Comparison of ENCODE assay signal across 24 mouse cellular contexts in the genomic region with DNA sequence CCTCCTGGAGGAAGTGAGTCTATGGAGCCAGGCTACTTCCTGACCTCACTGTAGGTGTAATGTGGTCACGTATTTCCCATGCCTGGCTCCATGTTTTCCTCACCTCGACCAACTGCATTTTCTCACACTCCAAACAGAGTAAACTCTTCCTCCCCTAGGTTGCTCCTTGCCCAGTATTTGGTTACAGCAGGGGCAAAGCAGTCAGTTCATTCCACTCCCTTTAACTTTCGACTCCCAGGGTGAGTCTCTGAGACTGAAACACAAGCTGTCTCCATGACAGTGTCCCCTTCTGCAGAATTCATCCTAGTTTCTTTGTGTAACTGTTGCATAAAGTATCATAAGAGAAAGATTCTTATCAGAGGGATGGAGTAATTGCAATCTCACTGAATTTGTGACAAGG.
"Had no signal": no experiment of that assay in that cellular context is flagged by ENCODE, and none has a peak within 500 bp of the region (broad histone marks: within the 10 kb centered on the region; RNA-seq: fewer than 3 reads in every experiment).

No protein-coding gene starts in this region.

- DNase-seq: gastrocnemius, postnatal 10 days; heart, adult 18-20 months; heart, postnatal 10 days; heart, postnatal 4 days; kidney, adult 8-10 months; kidney, postnatal 36 days; liver; liver, embryonic 13.5 days had no signal

- H3K4me2 ChIP-seq: heart, embryonic 12.5 days; hindbrain, embryonic 12.5 days; hindbrain, embryonic 14.5 days; intestine, embryonic 15.5 days; limb, embryonic 12.5 days; liver, embryonic 11.5 days; liver, embryonic 13.5 days; liver, embryonic 15.5 days had no signal

- H3K27me3 ChIP-seq: heart, embryonic 12.5 days; hindbrain, embryonic 12.5 days; intestine, embryonic 15.5 days; limb, embryonic 12.5 days; liver, embryonic 13.5 days; liver, embryonic 15.5 days had no signal

- H3K36me3 ChIP-seq: heart, embryonic 10.5 days; heart, embryonic 12.5 days; hindbrain, embryonic 10.5 days; hindbrain, embryonic 12.5 days; intestine, embryonic 15.5 days; limb, embryonic 10.5 days; limb, embryonic 12.5 days; liver, embryonic 13.5 days; liver, embryonic 15.5 days had no signal

- H3K4me1 ChIP-seq: heart, embryonic 10.5 days; heart, embryonic 12.5 days; hindbrain, embryonic 10.5 days; hindbrain, embryonic 12.5 days; intestine, embryonic 15.5 days; limb, embryonic 10.5 days; limb, embryonic 12.5 days; liver, embryonic 13.5 days; liver, embryonic 15.5 days had no signal

- H3K9ac ChIP-seq: heart, embryonic 12.5 days; hindbrain, embryonic 12.5 days; hindbrain, embryonic 14.5 days; intestine, embryonic 15.5 days; limb, embryonic 12.5 days; liver, embryonic 13.5 days; liver, embryonic 15.5 days had no signal

- H3K27ac ChIP-seq: gastrocnemius, adult 2 months; heart, embryonic 10.5 days; hindbrain, embryonic 10.5 days; hindbrain, embryonic 12.5 days; hindbrain, embryonic 14.5 days; intestine, embryonic 15.5 days; layer of hippocampus, adult 2 months; left cerebral cortex, adult 2 months; limb, embryonic 10.5 days; limb, embryonic 12.5 days; liver, embryonic 13.5 days; liver, embryonic 15.5 days had no signal

- H3K4me3 ChIP-seq: gastrocnemius, adult 2 months; heart, embryonic 10.5 days; heart, embryonic 12.5 days; hindbrain, embryonic 10.5 days; hindbrain, embryonic 12.5 days; intestine, embryonic 15.5 days; layer of hippocampus, adult 2 months; left cerebral cortex, adult 2 months; limb, embryonic 10.5 days; limb, embryonic 12.5 days; liver, embryonic 13.5 days; liver, embryonic 15.5 days had no signal

- ATAC-seq: hindbrain, embryonic 16.5 days; inflammation-experienced regulatory T-cells, adult 6 months; intestine, embryonic 15.5 days; intestine, postnatal 0 days had no signal

- H3K9me3 ChIP-seq: hindbrain, embryonic 10.5 days; hindbrain, embryonic 12.5 days; intestine, embryonic 15.5 days; limb, embryonic 10.5 days; liver, embryonic 13.5 days; liver, embryonic 15.5 days had no signal
